Mouse (Mus musculus) naive thymus-derived CD4-positive, alpha-beta T cell, adult 2 months (primary cell): Measurements from ENCODE around the gene Olfr142.
"Not testable (repeated sequence)": the region's sequence is repeated elsewhere in the genome, so short reads cannot be mapped to it uniquely, and the experiment has no call there.

Experiments used
- DNase-seq: peaks from one replicate; pipeline ENCODE4 v3.0.0-alpha.2; 2011; ENCODE audit warnings: low read depth

Olfr142 gene

DNA sequence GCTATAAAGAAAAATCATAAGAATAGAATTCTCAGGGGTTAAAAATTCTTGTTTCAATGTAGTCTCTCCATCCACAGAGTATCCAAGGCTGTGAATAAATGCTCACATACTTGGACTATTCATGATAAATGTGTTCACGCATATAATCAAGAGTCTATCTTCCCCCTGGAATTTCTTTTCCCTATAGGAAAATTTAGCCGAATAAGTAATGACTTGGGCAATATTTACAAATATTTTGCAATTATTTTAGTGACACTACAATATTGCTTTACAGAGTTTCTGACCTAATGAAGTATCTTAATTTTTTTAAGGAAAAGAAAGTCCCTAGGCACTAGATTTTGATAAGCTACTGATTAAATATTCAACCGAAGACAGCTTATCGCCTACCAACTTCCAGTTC, at the start of gene Olfr142:
Olfr142 (minus strand) TSS at position 101 of the 400 bp plus-strand sequence.
- no peak for DNase-seq

- no peak for DNase-seq
These were observed 35.3 kb upstream of the Olfr142 start, which contains the start of gene Olfr1272 for GRCm38 (mm10) chr2:90292741-90293140. Gene Olfr1272, minus strand, starts transcription at chr2:90292841.

DNA sequence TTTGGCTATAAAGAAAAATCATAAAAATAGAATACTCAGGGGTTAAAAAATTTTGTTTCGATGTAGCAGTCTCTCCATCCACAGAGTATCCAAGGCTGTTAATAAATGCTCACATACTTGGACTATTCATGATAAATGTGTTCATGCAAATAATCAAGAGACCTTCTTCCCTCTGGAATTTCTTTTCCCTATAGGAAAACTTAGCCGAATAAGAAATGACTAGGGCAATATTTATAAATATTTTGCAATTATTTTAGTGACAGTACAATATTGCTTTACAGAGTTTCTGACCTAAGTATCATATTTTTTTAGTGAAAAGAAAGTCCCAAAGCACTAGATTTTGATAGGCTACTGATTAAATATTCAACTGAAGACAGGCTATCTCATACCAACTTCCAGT, 13.5 kb upstream of the Olfr142 start, which contains the start of gene Olfr1271:
Olfr1271 (minus strand) TSS at position 101 of the 400 bp plus-strand sequence.
- DNase-seq, result no peak

DNA sequence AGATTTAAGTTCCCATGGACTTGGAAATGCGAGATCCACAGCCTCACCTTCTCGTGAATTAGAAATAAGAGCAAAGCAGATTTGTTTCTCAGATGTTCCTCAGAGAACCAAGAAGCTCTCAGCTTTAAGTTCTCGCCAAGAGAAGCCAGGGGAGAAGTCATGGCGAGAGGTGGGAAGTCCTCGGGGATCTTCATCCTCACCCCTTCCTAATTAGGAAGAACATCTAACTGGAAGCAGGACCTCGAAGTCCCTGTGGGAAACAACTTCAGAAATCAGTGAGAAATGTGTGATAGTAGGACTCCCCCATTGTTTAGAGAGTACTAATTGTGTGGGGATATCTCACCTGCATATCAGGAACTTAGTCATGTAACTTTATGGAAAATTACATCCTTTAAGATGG, 33.0 kb downstream of the Olfr142 start, which contains the start of gene Olfr1506:
Olfr1506 (minus strand) TSS at position 101 of the 400 bp plus-strand sequence.
- DNase-seq, result not testable (repeated sequence)
